Mouse (Mus musculus) stomach, postnatal 0 days (tissue): Measurements from ENCODE around the gene Glipr2.
A peak's percentile ranks its signal among the peaks of the same experiment; 100 is the strongest.

Experiments used
- CTCF ChIP-seq: IDR thresholded peaks from 2 replicates; pipeline ENCODE4 v1.5.1; 2016; ENCODE audit warnings: antibody characterized with exemption, low read depth, mild to moderate bottlenecking, moderate library complexity
- EP300 ChIP-seq: optimal IDR thresholded peaks from 2 replicates; pipeline ENCODE3; 2016; ENCODE audit warnings: antibody characterized with exemption

DNA sequence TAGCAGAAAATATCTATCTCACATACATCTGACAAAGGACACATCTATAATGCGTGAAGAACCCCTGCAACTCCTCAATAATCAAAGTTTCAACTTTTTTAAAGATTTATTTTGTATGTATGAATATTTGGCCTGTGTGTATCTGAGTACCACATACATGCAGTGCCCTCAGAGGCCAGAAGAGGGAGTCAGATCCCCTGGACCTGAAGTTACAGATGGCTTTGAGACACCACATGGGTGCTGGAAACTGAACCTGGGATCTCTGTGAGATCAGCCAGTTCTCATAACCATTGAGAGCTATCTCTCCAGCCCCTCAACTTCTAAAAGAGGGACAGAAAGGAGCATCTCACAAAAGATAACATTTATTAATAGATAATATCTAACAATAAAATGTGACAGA, 36.6 kb upstream of the Glipr2 start:
- TF ChIP-seq CTCF = peak; percentile 41
- TF ChIP-seq EP300 = no peak
